Mouse (Mus musculus) neural tube, embryonic 14.5 days (tissue): Measurements from ENCODE around the gene Frmd4a. TPM values are rescaled to one million over a fixed set of nuclear protein-coding genes. Genes with fewer than 3 reads are reported as not detected.

Source experiments
- ATAC-seq: fragments of 200-750 bp; cut with Nextera tagmentation; 2 replicates; pipeline ENCODE4 v1.8.0; 2017; ENCODE audit warnings: low read depth, mild to moderate bottlenecking, moderate TSS enrichment, moderate library complexity
- H3K27ac ChIP-seq: fragments of 300-500 bp; sonication (generic); 2 replicates; pipeline ENCODE4 v1.5.1; 2014; ENCODE audit warnings: low read depth, mild to moderate bottlenecking, control low read depth, low read length, moderate library complexity, mixed read lengths
- H3K27me3 ChIP-seq: fragments of 300-500 bp; sonication (generic); 2 replicates; pipeline ENCODE4 v1.6.1; 2014; ENCODE audit warnings: low read length; ENCODE audit not compliant: control insufficient read depth, insufficient read depth
- H3K36me3 ChIP-seq: fragments of 300-500 bp; sonication (generic); 2 replicates; pipeline ENCODE4 v1.6.1; 2014; ENCODE audit warnings: low read length, mixed read lengths; ENCODE audit not compliant: control insufficient read depth, insufficient read depth
- H3K4me1 ChIP-seq: fragments of 300-500 bp; sonication (generic); 2 replicates; pipeline ENCODE4 v1.6.1; 2014; ENCODE audit warnings: low read length; ENCODE audit not compliant: control insufficient read depth, insufficient read depth
- H3K4me2 ChIP-seq: fragments of 300-500 bp; sonication (generic); 2 replicates; pipeline ENCODE4 v1.6.1; 2014; ENCODE audit warnings: mild to moderate bottlenecking, low read depth, low read length, control low read depth
- H3K4me3 ChIP-seq: fragments of 300-500 bp; sonication (generic); 2 replicates; pipeline ENCODE4 v1.5.1; 2014; ENCODE audit warnings: low read depth, low read length, control low read depth, mixed read lengths
- H3K9ac ChIP-seq: fragments of 300-500 bp; sonication (generic); replicated peaks from 2 replicates; pipeline ENCODE4 v1.6.1; 2014; ENCODE audit warnings: low read depth, mild to moderate bottlenecking, control low read depth, low read length, mixed read lengths
- H3K9me3 ChIP-seq: fragments of 300-500 bp; sonication (generic); 2 replicates; pipeline ENCODE4 v1.6.1; 2016; ENCODE audit warnings: low read length; ENCODE audit not compliant: control insufficient read depth
- WGBS: fragments of 180-500 bp; shearing (Covaris S2); extraction: QIAGEN DNeasy Blood & Tissue Kit; methylation state at CpG from one replicate; pipeline ENCODE4 v1.1.7; 2014; 5-methylcytosine and 5-hydroxymethylcytosine counted together
- polyA plus RNA-seq: library from polyadenylated mRNA; unstranded; fragments of >200 nt; fragmentation: Nextera tagmentation; extraction: Ambion mirVana; gene quantifications from 2 replicates; pipeline ENCODE4 v1.2.1, GENCODE M21; 2014

Frmd4a gene
- polyA plus RNA-seq, 1 experiment from 2014 or later = 67.4 TPM

GRCm38 (mm10) chr2:4574251-4574650 is 556.7 kb downstream of the Frmd4a start:
- 52% methylated on average over 5 of the region's 5 CpGs for WGBS
- Histone ChIP-seq H3K4me2 (no peak overlapping the region), H3K27me3 (no peaks in the 10 kb centered on the region), H3K4me1 (peaks cover 7% of the 10 kb centered on the region; the same call in 1 of the 2 replicates), H3K9me3 (no peaks in the 10 kb centered on the region), H3K9ac (no peak overlapping the region), H3K36me3 (peaks cover 10% of the 10 kb centered on the region), H3K4me3 (no peak overlapping the region), H3K27ac (no peak overlapping the region)
- no peak for ATAC-seq

GRCm38 (mm10) chr2:4575163-4575562 is 557.6 kb downstream of the Frmd4a start:
- Histone ChIP-seq H3K4me1 (peaks cover 7% of the 10 kb centered on the region; the same call in 1 of the 2 replicates), H3K36me3 (peaks cover 10% of the 10 kb centered on the region)
- 42% methylated on average over 2 of the region's 2 CpGs for WGBS

GRCm38 (mm10) chr2:4575975-4576374 is 558.5 kb downstream of the Frmd4a start:
- no peak for ATAC-seq
- H3K36me3 ChIP-seq = peaks cover 10% of the 10 kb centered on the region
- H3K4me3 ChIP-seq = no peak overlapping the region
- no peak overlapping the region for H3K27ac ChIP-seq
- no peaks in the 10 kb centered on the region for H3K9me3 ChIP-seq
- H3K9ac ChIP-seq = no peak overlapping the region
- peaks cover 7% of the 10 kb centered on the region; the same call in 1 of the 2 replicates for H3K4me1 ChIP-seq
- H3K4me2 ChIP-seq = no peak overlapping the region
- whole genome bisulfite sequencing = 92% methylated on average over 7 of the region's 7 CpGs
- no peaks in the 10 kb centered on the region for H3K27me3 ChIP-seq

More at GRCm38 (mm10) chr2:4575163-4575562, 557.6 kb downstream of the Frmd4a start:
- no peak overlapping the region for H3K9ac ChIP-seq
- H3K27me3 ChIP-seq = no peaks in the 10 kb centered on the region
- no peak overlapping the region for H3K4me3 ChIP-seq
- no peak for ATAC-seq
- H3K27ac ChIP-seq = no peak overlapping the region
- H3K9me3 ChIP-seq = no peaks in the 10 kb centered on the region
- H3K4me2 ChIP-seq = no peak overlapping the region

GRCm38 (mm10) chr2:4578291-4578690 is 560.8 kb downstream of the Frmd4a start:
- H3K4me2 ChIP-seq = no peak overlapping the region
- no peak for ATAC-seq
- H3K27ac ChIP-seq = no peak overlapping the region
- no peaks in the 10 kb centered on the region for H3K27me3 ChIP-seq
- H3K36me3 ChIP-seq = peaks cover under 1% of the 10 kb centered on the region
- H3K9ac ChIP-seq = no peak overlapping the region
- no peaks in the 10 kb centered on the region for H3K9me3 ChIP-seq
- WGBS = 74% methylated on average over 5 of the region's 5 CpGs
- no peak overlapping the region for H3K4me3 ChIP-seq
- peaks cover 7% of the 10 kb centered on the region; the same call in 1 of the 2 replicates for H3K4me1 ChIP-seq

GRCm38 (mm10) chr2:4579357-4580068 is 562.0 kb downstream of the Frmd4a start:
- H3K27ac ChIP-seq = 0 out of 2 replicates have a peak overlapping the region, but pooled peaks have one; percentile 31
- no peaks in the 10 kb centered on the region for H3K9me3 ChIP-seq
- H3K4me1 ChIP-seq = peaks cover 7% of the 10 kb centered on the region; the same call in 1 of the 2 replicates
- ATAC-seq = peak; percentile 47; the same call in 1 of the 2 replicates
- H3K27me3 ChIP-seq = no peaks in the 10 kb centered on the region
- H3K9ac ChIP-seq = no peak overlapping the region
- 65% methylated on average over 8 of the region's 8 CpGs for WGBS
- H3K4me3 ChIP-seq = no peak overlapping the region
- H3K4me2 ChIP-seq = no peak overlapping the region
- no peaks in the 10 kb centered on the region; the same call in none of the 2 replicates for H3K36me3 ChIP-seq

- ATAC-seq = no peak
- Histone ChIP-seq H3K4me1 (peaks cover 3% of the 10 kb centered on the region; the same call in 1 of the 2 replicates), H3K27me3 (no peaks in the 10 kb centered on the region), H3K4me3 (no peak overlapping the region), H3K36me3 (no peaks in the 10 kb centered on the region; the same call in 1 of the 2 replicates), H3K9ac (no peak overlapping the region), H3K9me3 (no peaks in the 10 kb centered on the region), H3K4me2 (no peak overlapping the region), H3K27ac (no peak overlapping the region)
- 68% methylated on average over 6 of the region's 6 CpGs for WGBS
Observed at GRCm38 (mm10) chr2:4580666-4581065, 563.1 kb downstream of the Frmd4a start.

- Histone ChIP-seq H3K4me3 (no peak overlapping the region), H3K9me3 (no peaks in the 10 kb centered on the region), H3K36me3 (0 out of 2 replicates have a peak, but pooled peaks cover 4% of the 10 kb centered on the region), H3K4me2 (no peak overlapping the region), H3K9ac (no peak overlapping the region), H3K4me1 (peaks cover 3% of the 10 kb centered on the region; the same call in 1 of the 2 replicates), H3K27ac (no peak overlapping the region), H3K27me3 (no peaks in the 10 kb centered on the region)
- no peak for ATAC-seq
- WGBS = 92% methylated on average over 2 of the region's 2 CpGs
Observed at GRCm38 (mm10) chr2:4582930-4583329, 565.4 kb downstream of the Frmd4a start.

GRCm38 (mm10) chr2:4584252-4584651 is 566.7 kb downstream of the Frmd4a start:
- 74% methylated on average over 5 of the region's 5 CpGs for WGBS
- H3K4me3 ChIP-seq = no peak overlapping the region
- H3K9ac ChIP-seq = no peak overlapping the region
- no peak for ATAC-seq
- H3K4me2 ChIP-seq = no peak overlapping the region
- peaks cover 4% of the 10 kb centered on the region; the same call in 1 of the 2 replicates for H3K36me3 ChIP-seq
- H3K4me1 ChIP-seq = no peaks in the 10 kb centered on the region
- H3K27ac ChIP-seq = no peak overlapping the region
- H3K27me3 ChIP-seq = no peaks in the 10 kb centered on the region
- no peaks in the 10 kb centered on the region for H3K9me3 ChIP-seq

- H3K27me3 ChIP-seq = no peaks in the 10 kb centered on the region
- H3K4me1 ChIP-seq = no peaks in the 10 kb centered on the region
- no peak overlapping the region for H3K9ac ChIP-seq
- WGBS = 69% methylated on average over 11 of the region's 11 CpGs
- H3K36me3 ChIP-seq = peaks cover 7% of the 10 kb centered on the region; the same call in 1 of the 2 replicates
- H3K4me2 ChIP-seq = no peak overlapping the region
- H3K27ac ChIP-seq = no peak overlapping the region
- H3K4me3 ChIP-seq = no peak overlapping the region
- no peak for ATAC-seq
- H3K9me3 ChIP-seq = no peaks in the 10 kb centered on the region
Observed at GRCm38 (mm10) chr2:4586245-4586644, 568.7 kb downstream of the Frmd4a start.
